Mouse (Mus musculus) layer of hippocampus, postnatal 36 days (tissue): Measurements from ENCODE around the gene Dazl. TPM values are rescaled to one million over a fixed set of nuclear protein-coding genes. Genes with fewer than 3 reads are reported as not detected.

ENCODE experiments used
- DNase-seq, 2 experiments: peaks; one replicate each; pipeline ENCODE4 v3.0.0; 2022
- total RNA-seq, 2 experiments: library from RNA; stranded (reverse); gene quantifications; 2 replicates each; pipeline ENCODE4 v1.2.3; 2021

The Dazl gene
- 1 to 10 TPM; 3.0 to 3.4 TPM for total RNA-seq

DNA sequence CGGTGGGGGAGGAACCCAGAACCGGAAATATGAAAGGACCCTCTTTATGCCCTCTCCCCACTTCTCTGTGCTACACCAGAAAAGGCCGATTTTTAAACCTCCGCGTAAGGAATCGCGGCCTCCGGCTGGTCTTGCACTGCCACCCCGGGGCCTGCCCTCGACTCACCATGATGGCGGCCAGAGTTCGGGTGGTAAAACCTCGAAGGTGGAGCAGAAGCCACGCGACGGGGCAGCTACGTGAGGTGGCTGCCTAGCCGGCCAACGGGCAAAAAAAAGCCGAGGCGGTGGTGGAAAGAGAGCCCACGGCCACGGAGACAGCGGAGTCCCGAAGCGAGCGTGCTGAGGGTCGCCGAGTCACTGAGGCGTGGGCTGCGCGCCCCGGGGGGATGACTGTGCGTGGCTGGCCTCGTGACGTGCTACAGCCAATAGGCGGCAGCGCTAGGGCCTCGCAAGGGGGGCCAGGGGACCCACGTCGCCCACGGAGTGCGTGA is at the start of gene Dazl:
Dazl (minus strand) TSS at position 396 of the 491 bp plus-strand sequence.
- peak in 1 of 2 experiments; percentile 5 for DNase-seq

DNA sequence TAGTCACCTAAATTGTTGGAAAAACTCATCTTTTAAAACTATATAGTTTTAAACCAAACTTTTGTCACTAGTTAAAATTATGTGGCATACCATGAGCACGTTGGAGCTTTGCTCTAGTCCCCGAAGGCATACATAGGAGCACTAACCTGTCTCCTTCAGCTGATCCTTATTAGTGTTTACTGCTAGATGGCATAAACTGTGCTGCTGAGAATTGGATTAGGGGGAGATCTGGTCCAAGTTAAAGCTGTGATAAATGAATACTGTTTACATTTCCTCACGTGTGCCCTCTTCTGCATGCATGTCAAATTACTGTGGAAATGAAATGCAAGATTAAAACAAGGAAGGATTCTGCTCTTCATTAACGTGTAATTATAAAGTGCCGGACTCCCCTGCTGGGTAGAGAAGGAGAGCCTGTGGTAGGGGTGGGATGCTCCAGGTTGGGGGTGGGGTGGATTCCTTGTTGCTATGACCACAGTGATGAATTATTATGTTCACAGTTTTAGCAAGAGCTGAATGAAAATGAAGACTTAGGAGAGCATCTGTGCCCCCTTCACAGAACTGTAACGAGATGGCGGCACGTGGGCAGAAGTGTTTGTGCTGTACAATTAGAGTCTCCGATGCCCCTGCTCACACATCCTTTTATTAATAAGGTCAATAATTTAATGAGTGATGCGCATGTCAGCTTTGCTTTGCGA is 48.6 kb upstream of the Dazl start:
- DNase-seq = no peak

DNA sequence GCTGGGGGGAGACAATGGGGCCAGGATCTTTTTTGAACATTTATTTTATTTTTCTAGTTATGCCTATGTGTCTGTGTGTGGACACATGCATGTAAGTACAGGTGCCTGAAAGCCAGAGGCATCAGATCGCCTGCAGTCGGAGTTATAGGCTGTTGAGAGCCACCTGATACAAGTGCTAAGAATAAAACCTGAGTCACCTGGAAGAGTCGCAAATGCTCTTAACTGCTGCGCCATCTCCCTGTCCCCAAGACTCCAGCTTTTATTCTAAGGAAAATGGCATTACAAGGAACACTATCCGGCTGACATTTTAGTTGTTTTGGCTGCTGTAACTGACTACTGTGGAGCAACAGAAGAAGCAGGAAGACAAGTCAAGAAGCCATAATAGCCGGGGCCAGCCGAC is 45.5 kb upstream of the Dazl start:
- no peak for DNase-seq

DNA sequence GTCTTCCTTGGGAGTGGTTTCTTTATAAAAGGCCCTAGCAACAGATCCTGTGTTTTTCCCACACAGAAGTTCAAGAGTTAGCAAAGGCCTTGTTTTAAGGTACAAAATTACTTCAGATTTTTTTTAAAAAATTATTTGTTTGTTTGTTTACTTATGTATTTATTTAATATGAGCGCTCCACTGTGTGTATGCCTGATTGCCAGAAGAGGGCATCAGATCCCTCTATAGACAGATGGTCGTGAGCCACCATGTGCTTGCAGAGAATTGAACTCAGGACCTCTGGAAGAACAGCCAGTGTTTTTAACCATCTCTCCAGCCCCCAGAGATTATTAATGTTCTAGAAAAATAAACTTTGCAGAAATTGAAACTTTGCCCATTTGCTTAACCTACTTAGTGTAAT is 42.3 kb upstream of the Dazl start:
- no peak for DNase-seq

DNA sequence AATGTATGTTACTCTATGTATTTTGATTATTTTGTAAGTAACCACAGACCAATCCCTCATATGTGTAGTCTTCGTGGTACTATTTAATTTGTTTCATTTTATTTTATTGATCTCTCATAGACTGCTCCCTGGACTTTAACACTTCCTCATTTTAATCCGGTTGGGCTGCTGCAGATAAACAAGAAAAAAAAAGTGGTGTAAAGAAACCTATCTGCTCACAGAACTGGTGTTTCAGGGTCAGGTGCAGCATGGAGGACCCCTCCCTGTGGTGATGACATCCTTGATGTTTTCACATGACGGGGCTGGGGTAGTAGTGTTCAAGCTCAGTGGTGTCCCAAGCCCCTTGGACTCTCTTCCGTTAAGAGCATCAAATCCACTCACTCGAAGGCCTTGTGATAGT is 41.3 kb upstream of the Dazl start:
- no peak for DNase-seq

- DNase-seq = no peak
Measured at GRCm38 (mm10) chr17:50332012-50332300, 38.5 kb upstream of the Dazl start.

- DNase-seq = no peak
Measured at GRCm38 (mm10) chr17:50331171-50332011, 38.0 kb upstream of the Dazl start.

GRCm38 (mm10) chr17:50330245-50330644 is 36.8 kb upstream of the Dazl start:
- no peak for DNase-seq

- no peak for DNase-seq
Measured at GRCm38 (mm10) chr17:50324658-50325057, 31.2 kb upstream of the Dazl start.

DNA sequence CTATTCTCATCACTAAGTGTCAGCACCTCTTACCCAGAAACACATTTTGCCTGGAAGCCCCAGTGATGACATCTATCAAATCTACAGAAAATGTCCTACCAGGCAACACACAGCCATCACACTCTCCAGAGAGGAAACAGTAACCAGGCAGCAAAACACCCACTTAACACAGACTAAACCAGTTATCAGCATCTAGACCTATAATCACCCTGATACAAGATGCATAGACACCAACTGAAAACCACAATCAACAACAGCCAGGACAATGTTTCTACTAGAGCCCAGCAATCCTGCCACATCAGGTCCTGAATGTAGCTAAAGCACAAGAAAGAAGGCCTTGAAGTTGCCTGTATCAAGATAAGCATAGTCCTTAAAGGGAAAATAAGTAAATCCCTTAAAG is 25.4 kb upstream of the Dazl start:
- no peak for DNase-seq

DNA sequence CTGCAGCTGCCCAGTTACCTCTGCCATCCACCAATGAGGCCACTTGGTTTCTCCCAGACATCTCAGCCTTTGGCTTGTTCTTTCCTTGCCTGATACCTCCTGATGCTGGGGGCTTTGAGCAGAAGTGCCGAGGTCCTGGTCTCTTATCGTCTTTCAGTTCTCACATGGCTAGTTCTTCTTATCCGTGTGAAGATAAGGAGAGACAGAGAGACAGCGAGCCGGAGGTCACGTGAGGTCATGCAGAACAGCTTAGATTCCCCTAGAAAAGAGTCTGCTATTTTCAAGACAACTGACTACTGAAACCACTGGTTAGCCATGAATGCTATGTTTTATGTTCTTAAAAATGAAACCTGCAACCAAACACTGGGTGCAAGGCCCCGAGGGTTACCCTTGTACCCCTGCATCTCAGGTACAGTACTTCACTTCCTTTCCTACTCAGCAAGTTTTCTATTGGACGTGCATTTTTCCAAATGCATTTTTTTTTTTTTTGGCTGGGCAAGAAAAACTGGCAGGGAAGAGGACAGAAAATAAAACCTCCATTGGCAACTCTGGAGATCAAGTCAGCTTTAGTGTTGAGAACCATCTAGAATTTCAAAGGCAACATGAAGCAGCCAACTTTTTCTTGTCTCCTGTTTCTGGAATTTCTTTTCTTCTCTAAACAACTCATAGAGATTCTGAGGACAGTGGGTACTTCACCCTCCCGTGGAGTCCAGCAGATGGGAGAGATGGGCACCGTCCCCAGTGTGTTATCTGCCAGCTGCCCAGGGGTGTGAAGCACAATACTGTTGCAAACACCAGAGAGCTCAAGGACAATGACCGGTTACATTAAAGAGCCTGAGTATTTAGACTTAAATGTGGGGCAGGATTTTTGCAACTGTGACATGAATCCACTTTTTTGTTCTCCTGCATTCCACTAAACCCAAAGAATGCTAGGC is 23.0 kb upstream of the Dazl start:
- no peak for DNase-seq

DNA sequence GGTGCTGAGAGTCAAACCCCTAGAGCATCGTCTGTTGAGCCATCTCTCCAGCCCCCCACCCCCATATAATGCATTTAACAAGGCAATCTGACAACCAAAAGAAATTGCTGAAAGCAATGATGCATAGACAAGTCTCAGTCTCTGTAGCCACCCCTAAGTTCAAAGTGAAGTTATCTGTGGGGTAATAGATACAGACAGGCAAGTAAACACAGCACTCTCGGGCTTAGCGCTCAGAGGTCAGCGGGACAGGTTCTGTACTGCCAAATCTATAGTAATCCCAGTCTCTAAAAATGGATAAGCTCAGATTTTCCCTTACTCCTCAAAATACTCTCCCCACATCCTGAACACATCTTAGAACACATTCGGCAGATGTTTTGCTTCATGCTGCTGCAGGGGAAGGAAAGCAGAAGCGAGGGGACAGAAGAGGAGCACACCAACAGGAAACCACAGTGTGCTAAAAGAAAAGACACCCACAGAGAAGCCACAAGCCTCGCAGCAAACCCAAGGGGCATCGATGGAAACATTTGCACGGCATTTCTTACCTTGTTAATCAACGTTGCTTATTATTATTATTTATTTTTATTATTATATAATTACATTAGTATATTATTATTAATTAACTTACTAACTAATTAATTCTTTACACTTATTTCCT is 16.8 kb upstream of the Dazl start:
- no peak for DNase-seq

- DNase-seq = no peak
Measured at GRCm38 (mm10) chr17:50309512-50310072, 16.2 kb upstream of the Dazl start.

DNA sequence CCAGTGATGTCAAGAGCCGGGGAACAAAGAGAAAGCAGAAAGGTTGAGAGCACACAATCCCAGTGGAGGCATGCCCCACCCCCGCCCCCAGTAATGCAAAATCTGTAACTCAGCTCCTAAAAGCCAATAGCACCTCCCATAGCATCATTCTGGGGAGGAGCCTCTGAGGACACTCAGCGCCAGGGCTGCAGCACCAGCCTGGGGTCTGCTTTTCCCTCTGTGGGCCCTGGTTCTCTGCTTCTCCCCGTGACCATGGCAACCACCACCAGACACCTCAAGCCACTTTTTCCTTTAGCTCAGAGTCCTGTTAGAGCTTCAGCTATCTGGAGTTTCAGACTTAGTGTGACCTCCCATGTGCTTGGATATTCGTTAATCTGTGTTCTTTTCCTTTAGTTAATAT is 15.4 kb upstream of the Dazl start:
- DNase-seq = no peak

DNA sequence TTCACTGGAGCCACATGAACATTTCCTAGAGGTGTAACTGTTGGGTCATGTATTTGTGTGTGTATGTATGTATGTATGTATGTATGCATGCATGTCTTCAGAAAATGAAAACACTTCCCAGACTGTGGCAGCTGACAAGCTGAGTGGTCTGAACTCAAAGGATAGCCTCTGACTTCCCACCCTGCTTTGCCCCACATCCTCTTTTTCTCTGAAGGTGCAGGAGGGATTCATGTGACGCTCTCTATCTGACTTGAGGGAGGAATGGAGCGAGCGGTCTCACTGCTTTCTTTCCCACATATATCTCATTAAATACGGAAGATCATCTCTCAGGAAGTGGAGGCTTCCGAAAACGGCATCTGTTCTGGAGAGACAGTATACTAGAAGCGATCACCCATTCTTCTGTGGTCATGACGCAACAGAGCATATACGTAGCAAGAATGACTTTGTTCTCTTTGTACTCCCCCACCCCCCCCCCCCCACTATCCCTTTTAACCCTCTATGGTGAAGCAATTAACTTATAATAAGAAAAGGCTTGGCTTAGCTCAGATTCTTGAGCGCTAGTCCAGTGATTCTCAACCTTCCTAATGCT is 14.7 kb upstream of the Dazl start:
- DNase-seq = no peak

GRCm38 (mm10) chr17:50302867-50303266 is 9.4 kb upstream of the Dazl start:
- no peak for DNase-seq

GRCm38 (mm10) chr17:50300171-50300841 is 6.9 kb upstream of the Dazl start:
- no peak for DNase-seq

GRCm38 (mm10) chr17:50298821-50299220 is 5.4 kb upstream of the Dazl start:
- DNase-seq = no peak

DNA sequence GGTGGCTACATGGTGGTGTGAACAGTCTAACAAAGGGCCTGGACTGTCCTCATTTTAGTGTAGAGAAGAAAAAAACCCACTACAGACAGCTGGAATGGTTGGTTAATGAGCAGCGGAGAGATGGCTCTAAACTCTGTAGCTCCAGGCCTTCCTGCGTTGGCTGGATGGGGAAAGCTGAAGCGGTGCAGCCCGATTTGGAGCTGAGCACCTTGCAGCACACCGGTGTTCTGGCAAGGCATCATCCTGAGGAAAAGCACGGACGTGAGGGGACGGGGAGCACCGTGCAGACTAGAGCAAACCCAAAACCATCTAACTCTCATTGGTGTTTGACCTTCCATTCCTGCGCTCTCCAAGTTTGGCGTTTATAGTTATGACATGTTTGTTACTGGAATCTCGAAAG is 1.3 kb upstream of the Dazl start:
- no peak for DNase-seq

- DNase-seq = peak; percentile 83 to 86
Measured at GRCm38 (mm10) chr17:50292661-50293171, 720 bp downstream of the Dazl start.
